Comparison of ENCODE assay signal across 19 mouse cellular contexts in the genomic region with DNA sequence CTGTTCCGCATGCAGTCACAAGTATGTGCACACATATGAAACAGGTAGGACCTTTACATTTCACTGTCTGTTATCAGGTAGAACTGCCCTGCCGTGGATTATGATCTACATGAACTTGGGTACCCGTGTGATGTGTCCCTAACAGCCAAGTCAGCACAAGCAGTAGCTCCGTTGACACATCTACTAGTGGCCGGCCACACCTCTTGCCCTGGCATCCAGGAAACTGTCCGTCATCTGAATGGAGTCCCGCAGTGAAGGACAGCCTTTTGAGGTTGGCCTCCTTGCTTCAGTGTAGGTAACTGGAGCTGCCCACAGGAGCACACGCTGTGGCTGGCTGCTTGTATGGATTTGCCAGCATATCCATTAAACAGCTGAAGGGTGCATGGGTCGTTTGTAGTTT. TPM values are rescaled to one million over a fixed set of nuclear protein-coding genes. Genes with fewer than 3 reads are reported as not detected.
"Had no signal": no experiment of that assay in that cellular context is flagged by ENCODE, and none has a peak within 500 bp of the region (broad histone marks: within the 10 kb centered on the region; RNA-seq: fewer than 3 reads in every experiment).

No protein-coding gene starts in this region.

- H3K9me3 ChIP-seq: lung, embryonic 15.5 days; stomach, embryonic 15.5 days had no signal

- H3K4me2 ChIP-seq: kidney, embryonic 15.5 days; limb, embryonic 13.5 days; liver, embryonic 13.5 days; lung, embryonic 15.5 days; midbrain, embryonic 11.5 days; stomach, embryonic 15.5 days had no signal

- H3K4me1 ChIP-seq: kidney, embryonic 15.5 days; limb, embryonic 10.5 days; limb, embryonic 13.5 days; liver, embryonic 13.5 days; lung, embryonic 15.5 days; stomach, embryonic 15.5 days had no signal

- H3K27me3 ChIP-seq: kidney, embryonic 15.5 days; limb, embryonic 13.5 days; liver, embryonic 13.5 days; lung, embryonic 15.5 days; stomach, embryonic 15.5 days had no signal

- H3K27ac ChIP-seq: kidney, embryonic 15.5 days; layer of hippocampus, adult 2 months; limb, embryonic 10.5 days; limb, embryonic 13.5 days; liver, embryonic 13.5 days; lung, embryonic 15.5 days; stomach, embryonic 15.5 days had no signal

- DNase-seq: kidney, adult 11 months; kidney, adult 8-10 months; layer of hippocampus, adult 9-11 months; liver; liver, embryonic 13.5 days; lung, postnatal 10 days; lung, postnatal 4 days; midbrain, embryonic 14.5 days; right cerebral cortex, postnatal 14 days; spleen, adult 18-20 months; thymus, postnatal 25 days had no signal

- ATAC-seq: inflammation-experienced regulatory T-cells, adult 6 months had no signal

- H3K4me3 ChIP-seq: kidney, embryonic 15.5 days; layer of hippocampus, adult 2 months; limb, embryonic 10.5 days; limb, embryonic 13.5 days; liver, embryonic 13.5 days; lung, embryonic 15.5 days; stomach, embryonic 15.5 days had no signal

- H3K9ac ChIP-seq: kidney, embryonic 15.5 days; limb, embryonic 13.5 days; liver, embryonic 13.5 days; lung, embryonic 15.5 days; stomach, embryonic 15.5 days had no signal

RNA-seq across cellular contexts. Expression of a gene that starts 35.4 kb away (rescaled TPM):
- polyA plus RNA-seq: inflammation-experienced regulatory T-cells, adult 6 months; limb, embryonic 10.5 days; liver, embryonic 13.5 days had no signal
